Mouse (Mus musculus): ENCODE data around the gene Alg5. TPM values are rescaled to one million over a fixed set of nuclear protein-coding genes. Genes with fewer than 3 reads are reported as not detected.

Alg5 gene
- polyA plus RNA-seq, 1 experiment from 2014 or later, result 43.1 TPM

DNA sequence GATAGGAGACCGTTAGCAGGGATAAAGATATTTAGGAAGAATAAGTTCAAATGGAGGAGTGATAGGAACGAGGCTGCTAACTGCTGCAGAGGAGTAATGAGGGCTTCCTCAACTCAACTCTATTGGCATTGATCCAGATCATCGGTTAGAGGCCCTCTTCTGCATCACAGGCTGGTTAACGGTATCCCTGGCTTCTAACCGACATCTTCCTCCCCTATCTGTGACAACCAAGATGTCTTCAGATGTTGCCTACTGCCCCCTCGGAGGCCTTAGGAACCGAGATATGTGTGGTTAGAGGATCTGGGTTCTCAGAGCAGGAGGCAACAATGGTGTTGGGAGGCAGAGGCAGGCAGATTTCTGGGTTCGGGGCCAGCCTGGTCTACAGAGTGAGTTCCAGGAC lies 33.3 kb downstream of the Alg5 start:
- no peaks in the 10 kb centered on the region for H3K36me3 ChIP-seq
- ATAC-seq, result no peak
- no peak overlapping the region for H3K4me2 ChIP-seq (replicated peaks)
- H3K9ac ChIP-seq (replicated peaks), result no peak overlapping the region
- H3K4me1 ChIP-seq (replicated peaks), result 0 out of 2 replicates have a peak, but pooled peaks cover 6% of the 10 kb centered on the region
- H3K27me3 ChIP-seq, result no peaks in the 10 kb centered on the region
- no peak overlapping the region for H3K4me3 ChIP-seq (replicated peaks)
- no peak overlapping the region for H3K27ac ChIP-seq
- 95% methylated on average over 8 of the region's 8 CpGs for WGBS
- peaks cover under 1% of the 10 kb centered on the region; the same call in 1 of the 2 replicates for H3K9me3 ChIP-seq

DNA sequence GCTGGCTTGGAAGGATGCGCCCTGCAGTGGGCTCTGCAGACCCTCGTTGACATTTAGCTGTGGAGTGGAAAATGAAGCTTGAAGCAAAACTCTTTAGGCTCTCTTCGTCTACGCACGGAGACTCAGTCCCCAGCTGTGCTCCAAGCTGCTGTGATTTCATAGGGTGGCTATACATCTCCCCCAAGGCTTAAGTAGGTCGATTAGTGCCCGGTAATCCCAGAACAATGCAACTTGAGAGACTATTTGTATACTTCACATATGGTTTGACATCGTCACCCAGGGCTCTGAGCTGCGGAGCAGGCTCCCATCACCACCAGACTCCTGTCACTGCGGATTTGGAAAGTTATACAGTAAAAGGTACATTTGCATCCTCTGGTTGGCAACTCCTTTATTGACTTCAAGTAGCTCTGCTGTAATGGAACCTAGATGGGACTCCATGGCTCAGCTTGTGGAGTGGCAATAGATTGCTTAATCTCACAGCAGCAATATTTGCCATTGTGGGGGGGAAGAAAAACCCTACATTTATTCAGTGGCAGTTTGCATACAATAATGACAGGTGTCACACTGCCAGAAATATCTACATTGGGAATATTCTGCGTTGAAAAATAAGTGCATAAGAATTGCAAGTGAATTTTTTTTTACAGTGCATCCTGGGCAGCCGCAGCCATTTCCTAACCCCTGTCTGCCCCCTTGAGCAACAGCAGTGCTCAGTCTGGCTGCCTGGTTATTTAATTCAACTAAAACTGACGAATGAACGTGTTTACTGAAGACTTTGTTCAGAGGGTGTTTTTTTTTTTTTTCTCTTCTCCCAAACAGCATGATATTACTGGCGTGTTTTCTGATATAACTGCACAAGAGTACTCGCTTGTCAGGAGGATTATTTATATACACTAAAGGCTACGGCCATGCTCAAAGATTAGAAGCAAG lies 34.3 kb downstream of the Alg5 start:
- H3K4me3 ChIP-seq (replicated peaks), result no peak overlapping the region
- no peak overlapping the region for H3K27ac ChIP-seq
- ATAC-seq, result no peak
- peaks cover 3% of the 10 kb centered on the region; the same call in 1 of the 2 replicates for H3K9me3 ChIP-seq
- H3K27me3 ChIP-seq, result no peaks in the 10 kb centered on the region
- no peak overlapping the region for H3K9ac ChIP-seq (replicated peaks)
- 0 out of 2 replicates have a peak, but pooled peaks cover 6% of the 10 kb centered on the region for H3K4me1 ChIP-seq (replicated peaks)
- no peaks in the 10 kb centered on the region for H3K36me3 ChIP-seq
- 56% methylated on average over 17 of the region's 17 CpGs for WGBS
- no peak overlapping the region for H3K4me2 ChIP-seq (replicated peaks)

DNA sequence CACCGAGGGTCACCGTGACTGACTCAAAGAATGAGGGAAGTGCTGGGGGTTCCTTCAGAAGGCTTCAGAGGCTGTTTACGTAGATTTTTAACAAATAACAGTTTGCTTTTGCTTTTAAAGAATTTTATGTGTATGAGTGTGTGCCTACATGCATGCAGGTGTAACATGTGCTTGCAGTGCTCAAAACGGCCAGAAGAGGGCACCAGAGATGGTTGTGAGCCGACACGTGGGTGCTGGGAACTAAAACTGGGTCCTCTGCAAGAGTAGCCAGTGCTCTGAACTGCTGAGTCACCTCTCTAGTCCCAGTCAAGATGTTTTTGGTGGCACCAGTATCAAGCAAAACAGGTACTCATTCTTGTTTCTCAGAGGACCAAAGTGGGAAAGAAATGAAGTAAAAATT lies 38.3 kb downstream of the Alg5 start:
- no peaks in the 10 kb centered on the region for H3K27me3 ChIP-seq
- no peak overlapping the region for H3K9ac ChIP-seq (replicated peaks)
- no peaks in the 10 kb centered on the region for H3K36me3 ChIP-seq
- no peak overlapping the region for H3K4me2 ChIP-seq (replicated peaks)
- no peak overlapping the region for H3K27ac ChIP-seq
- 0 out of 2 replicates have a peak, but pooled peaks cover 6% of the 10 kb centered on the region for H3K4me1 ChIP-seq (replicated peaks)
- WGBS, result 84% methylated on average over 6 of the region's 6 CpGs
- peaks cover 3% of the 10 kb centered on the region; the same call in 1 of the 2 replicates for H3K9me3 ChIP-seq
- H3K4me3 ChIP-seq (replicated peaks), result no peak overlapping the region
- no peak for ATAC-seq

- no peaks in the 10 kb centered on the region for H3K36me3 ChIP-seq
- ATAC-seq, result no peak
- WGBS, result 67% methylated on average over 7 of the region's 7 CpGs
- peaks cover 3% of the 10 kb centered on the region; the same call in 1 of the 2 replicates for H3K9me3 ChIP-seq
- no peak overlapping the region for H3K4me2 ChIP-seq (replicated peaks)
- no peaks in the 10 kb centered on the region for H3K4me1 ChIP-seq (replicated peaks)
- H3K4me3 ChIP-seq (replicated peaks), result no peak overlapping the region
- H3K27me3 ChIP-seq, result no peaks in the 10 kb centered on the region
- H3K27ac ChIP-seq, result no peak overlapping the region
- no peak overlapping the region for H3K9ac ChIP-seq (replicated peaks)
Measured at GRCm38 (mm10) chr3:54775989-54776631, 40.8 kb downstream of the Alg5 start.

GRCm38 (mm10) chr3:54790601-54791000 lies 55.3 kb downstream of the Alg5 start:
- peak; percentile 43; the same call in 1 of the 2 replicates for ATAC-seq
- 52% methylated on average over 2 of the region's 2 CpGs for WGBS
- peaks cover 9% of the 10 kb centered on the region for H3K9me3 ChIP-seq
- no peaks in the 10 kb centered on the region for H3K4me1 ChIP-seq (replicated peaks)
- H3K27me3 ChIP-seq, result no peaks in the 10 kb centered on the region
- no peak overlapping the region for H3K4me3 ChIP-seq (replicated peaks)
- H3K9ac ChIP-seq (replicated peaks), result no peak overlapping the region
- no peak overlapping the region for H3K27ac ChIP-seq
- H3K36me3 ChIP-seq, result no peaks in the 10 kb centered on the region
- H3K4me2 ChIP-seq (replicated peaks), result no peak overlapping the region

DNA sequence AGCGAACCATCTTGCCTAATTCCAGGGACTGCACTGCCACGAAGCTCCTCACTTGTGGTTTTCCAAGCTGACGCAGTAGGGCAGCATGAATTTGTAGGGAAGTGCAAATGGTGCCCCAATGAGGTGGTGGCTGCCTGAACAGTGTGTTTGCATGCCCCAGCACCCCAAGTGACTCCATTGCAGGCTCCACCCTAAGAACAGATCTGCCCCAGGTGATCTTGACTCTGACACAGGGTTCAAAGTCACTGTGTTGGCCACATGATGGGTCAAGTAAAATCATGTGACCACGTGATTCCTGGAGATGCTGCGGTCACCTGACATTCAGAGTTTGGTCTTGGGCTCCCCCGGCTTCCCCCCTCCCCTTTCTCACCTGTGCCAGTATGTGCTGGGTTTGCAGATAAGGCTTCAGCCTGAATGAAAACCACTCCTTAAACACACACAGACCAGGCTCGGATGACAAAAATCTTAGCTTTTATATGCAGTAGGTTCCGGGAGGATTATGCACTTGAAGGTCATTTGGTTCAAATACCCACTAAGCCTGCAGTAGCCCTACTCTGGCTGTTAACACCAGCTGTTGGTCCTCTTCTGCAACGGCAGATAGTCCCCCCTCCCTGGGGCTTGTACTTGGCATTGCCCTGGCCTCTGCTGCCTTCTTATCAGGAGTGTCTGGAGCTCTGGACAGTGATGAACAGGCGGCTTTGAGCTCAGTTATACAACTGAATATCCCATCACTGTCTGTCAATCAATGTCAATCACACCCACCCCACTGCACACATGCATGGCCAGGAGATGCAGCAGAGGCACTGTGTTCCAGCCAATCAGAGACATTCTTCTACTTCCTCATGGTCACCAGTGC lies 56.7 kb downstream of the Alg5 start:
- Histone ChIP-seq H3K4me2 (replicated peaks) (no peak overlapping the region), H3K27ac (no peak overlapping the region), H3K9me3 (peaks cover 9% of the 10 kb centered on the region), H3K9ac (replicated peaks) (no peak overlapping the region), H3K4me1 (replicated peaks) (no peaks in the 10 kb centered on the region), H3K36me3 (no peaks in the 10 kb centered on the region), H3K27me3 (no peaks in the 10 kb centered on the region), H3K4me3 (replicated peaks) (no peak overlapping the region)
- WGBS, result 75% methylated on average over 10 of the region's 10 CpGs
- ATAC-seq, result peak; percentile 55; the same call in 1 of the 2 replicates

DNA sequence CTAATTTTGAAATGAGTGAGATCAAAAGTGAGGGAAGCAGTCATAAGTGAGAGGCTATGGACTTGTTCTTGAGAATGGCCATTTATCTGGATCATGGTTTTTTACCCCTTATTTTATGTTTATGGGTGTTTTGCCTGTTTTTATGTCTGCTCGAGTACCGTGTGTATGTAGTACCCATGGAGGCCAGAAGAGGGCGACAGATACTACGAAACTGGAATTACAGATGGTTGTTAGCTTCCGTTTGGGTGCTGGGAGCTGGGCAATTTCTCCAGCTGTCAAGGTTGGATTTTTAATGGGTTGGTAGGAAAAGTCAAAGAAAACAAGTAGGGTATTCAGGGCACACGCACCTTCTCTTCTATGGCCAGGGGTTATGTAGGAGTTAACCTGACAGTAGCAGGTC lies 58.4 kb downstream of the Alg5 start:
- ATAC-seq, result no peak
- Histone ChIP-seq H3K9me3 (peaks cover 9% of the 10 kb centered on the region), H3K27me3 (no peaks in the 10 kb centered on the region), H3K4me2 (replicated peaks) (no peak overlapping the region), H3K9ac (replicated peaks) (no peak overlapping the region), H3K4me1 (replicated peaks) (no peaks in the 10 kb centered on the region), H3K4me3 (replicated peaks) (no peak overlapping the region), H3K36me3 (no peaks in the 10 kb centered on the region), H3K27ac (no peak overlapping the region)
- 85% methylated on average over 6 of the region's 6 CpGs for WGBS

DNA sequence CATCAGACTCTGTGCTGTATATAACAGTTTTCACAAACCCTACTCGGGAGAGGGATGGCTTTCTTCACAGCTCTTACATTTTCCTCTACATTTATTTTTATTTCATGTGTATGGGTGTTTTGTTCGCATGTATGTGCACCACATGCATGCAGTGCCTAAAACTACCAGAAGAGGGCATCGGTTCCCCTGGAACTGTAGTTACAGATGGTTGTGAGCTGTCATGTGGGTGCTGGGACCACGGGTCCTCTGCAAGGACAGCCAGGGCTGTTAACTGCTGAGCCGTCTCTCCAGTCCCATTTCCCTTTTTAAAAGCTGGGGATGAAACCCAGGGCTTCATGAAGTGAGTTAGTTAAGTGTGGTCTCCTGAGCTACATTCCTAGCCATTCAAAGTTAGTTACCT lies 60.0 kb downstream of the Alg5 start:
- 94% methylated on average over 5 of the region's 5 CpGs for WGBS
- Histone ChIP-seq H3K9me3 (peaks cover 9% of the 10 kb centered on the region), H3K27ac (no peak overlapping the region), H3K4me3 (replicated peaks) (no peak overlapping the region), H3K4me1 (replicated peaks) (no peaks in the 10 kb centered on the region), H3K9ac (replicated peaks) (no peak overlapping the region), H3K27me3 (no peaks in the 10 kb centered on the region), H3K4me2 (replicated peaks) (no peak overlapping the region), H3K36me3 (no peaks in the 10 kb centered on the region)
- ATAC-seq, result no peak

GRCm38 (mm10) chr3:54795806-54796205 lies 60.5 kb downstream of the Alg5 start:
- Histone ChIP-seq H3K27ac (no peak overlapping the region), H3K36me3 (no peaks in the 10 kb centered on the region), H3K4me3 (replicated peaks) (no peak overlapping the region), H3K27me3 (no peaks in the 10 kb centered on the region), H3K4me1 (replicated peaks) (no peaks in the 10 kb centered on the region), H3K4me2 (replicated peaks) (no peak overlapping the region), H3K9me3 (peaks cover 9% of the 10 kb centered on the region), H3K9ac (replicated peaks) (no peak overlapping the region)
- ATAC-seq, result no peak
- 100% methylated on average over 1 of the region's 1 CpGs for WGBS

GRCm38 (mm10) chr3:54797211-54797610 lies 61.9 kb downstream of the Alg5 start:
- Histone ChIP-seq H3K4me1 (replicated peaks) (no peaks in the 10 kb centered on the region), H3K36me3 (no peaks in the 10 kb centered on the region), H3K9me3 (peaks cover 9% of the 10 kb centered on the region), H3K4me2 (replicated peaks) (no peak overlapping the region), H3K9ac (replicated peaks) (no peak overlapping the region), H3K27me3 (no peaks in the 10 kb centered on the region), H3K4me3 (replicated peaks) (no peak overlapping the region), H3K27ac (no peak overlapping the region)
- WGBS, result 40% methylated on average over 16 of the region's 16 CpGs
- peak; percentile 76; the same call in 1 of the 2 replicates for ATAC-seq

All from midbrain, embryonic 13.5 days (tissue).